Mouse (Mus musculus) thymus, postnatal 25 days (tissue): Measurements from ENCODE around the gene Chmp2b.
A peak's percentile ranks its signal among the peaks of the same experiment; 100 is the strongest.

Experiments
- DNase-seq: peaks from one replicate; pipeline ENCODE4 v3.0.0; 2022

Chmp2b gene

DNA sequence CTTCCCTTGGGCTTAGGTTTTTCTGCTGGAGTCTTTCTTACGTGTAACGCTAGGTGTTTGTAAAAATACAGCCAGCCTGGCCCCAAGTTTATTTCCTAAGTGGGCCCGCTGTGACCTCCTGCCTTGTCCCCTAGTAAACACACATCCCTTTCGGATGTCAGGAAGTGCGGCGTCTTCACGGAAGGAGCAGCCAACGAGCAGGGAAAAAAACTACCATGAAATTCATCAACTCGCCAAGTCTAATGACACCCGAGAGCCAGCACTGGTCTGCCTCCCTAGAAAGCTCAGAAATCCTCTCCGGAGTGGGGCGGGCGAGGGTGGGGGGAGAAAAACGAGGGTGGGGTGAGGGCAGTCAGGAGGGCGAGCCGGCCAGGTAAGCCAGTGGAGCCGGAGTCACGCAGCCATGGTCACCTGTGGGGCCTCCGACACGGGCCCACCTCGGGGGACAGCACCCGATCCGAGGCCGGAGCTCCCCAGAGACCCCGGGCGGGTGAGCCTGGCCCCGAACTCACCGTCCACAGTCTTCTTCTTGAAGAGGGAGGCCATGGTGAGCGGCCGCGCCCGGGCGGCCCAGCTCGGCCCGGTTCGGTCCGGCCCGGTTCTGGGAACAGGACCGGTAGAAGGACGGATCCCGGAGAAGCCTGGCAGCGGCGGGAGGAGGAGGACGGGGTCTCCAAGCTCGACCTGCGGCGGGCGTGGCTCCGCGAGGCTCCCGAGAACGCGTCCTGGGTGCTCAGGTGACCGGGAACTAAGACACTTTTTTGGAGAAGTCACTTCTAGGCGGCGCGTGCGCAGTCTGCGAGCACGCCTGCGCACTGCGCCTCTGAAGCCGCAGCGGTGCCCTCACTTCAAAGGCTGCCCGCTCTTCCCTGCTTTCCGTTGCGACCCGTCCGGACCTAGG lies at the start of gene Chmp2b:
Gene Chmp2b, minus strand, starts transcription at position 764 of the 901 bp plus-strand sequence.
- DNase-seq, result peak; percentile 84

GRCm38 (mm10) chr16:65611678-65612077 lies 49.2 kb upstream of the Chmp2b start:
- no peak for DNase-seq

GRCm38 (mm10) chr16:65600798-65601197 lies 38.3 kb upstream of the Chmp2b start:
- DNase-seq, result no peak

GRCm38 (mm10) chr16:65586111-65586865 lies 23.8 kb upstream of the Chmp2b start:
- no peak for DNase-seq

GRCm38 (mm10) chr16:65585699-65586098 lies 23.2 kb upstream of the Chmp2b start:
- no peak for DNase-seq

- no peak for DNase-seq
These were observed 14.9 kb upstream of the Chmp2b start for GRCm38 (mm10) chr16:65577298-65578029.

DNA sequence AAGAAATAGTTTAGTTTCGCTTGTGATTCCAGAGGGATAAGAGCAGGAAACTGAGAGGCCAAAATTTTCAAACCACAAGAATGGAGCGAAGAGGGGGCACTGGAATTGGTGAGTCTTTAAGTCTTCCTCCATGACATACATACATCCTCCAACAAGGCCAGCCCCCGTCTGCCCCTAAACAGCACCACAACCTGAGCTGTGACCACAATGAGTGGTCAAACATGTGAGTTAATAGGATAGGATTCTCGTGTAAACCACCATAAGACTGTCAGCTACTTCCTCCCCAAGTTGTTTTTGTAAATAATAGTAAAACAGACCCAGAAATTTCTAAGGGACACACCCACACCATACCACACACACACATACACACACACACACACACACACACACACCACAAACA lies 6.3 kb upstream of the Chmp2b start:
- no peak for DNase-seq

- DNase-seq, result no peak
These were observed 2.4 kb upstream of the Chmp2b start for GRCm38 (mm10) chr16:65564951-65565350.

- DNase-seq, result no peak
These were observed 1.8 kb upstream of the Chmp2b start for GRCm38 (mm10) chr16:65564306-65564705.

DNA sequence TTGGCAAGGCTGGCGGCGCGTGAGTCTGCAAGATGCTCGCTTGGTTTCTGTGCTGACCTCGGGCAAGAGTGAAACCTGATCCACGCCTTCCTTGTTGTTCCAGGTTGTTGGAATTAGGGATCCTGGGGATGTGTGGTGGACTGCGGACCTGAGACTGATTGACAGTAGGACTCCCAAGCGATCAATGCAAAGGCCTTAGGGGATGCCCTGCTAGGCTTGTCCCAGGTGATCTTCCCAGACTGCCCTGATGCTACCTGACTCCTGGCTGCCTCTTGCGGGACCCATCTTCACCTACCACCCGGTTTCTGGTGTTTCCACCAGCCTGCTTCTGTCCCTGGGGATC lies 309 bp upstream of the Chmp2b start:
- DNase-seq, result no peak

DNA sequence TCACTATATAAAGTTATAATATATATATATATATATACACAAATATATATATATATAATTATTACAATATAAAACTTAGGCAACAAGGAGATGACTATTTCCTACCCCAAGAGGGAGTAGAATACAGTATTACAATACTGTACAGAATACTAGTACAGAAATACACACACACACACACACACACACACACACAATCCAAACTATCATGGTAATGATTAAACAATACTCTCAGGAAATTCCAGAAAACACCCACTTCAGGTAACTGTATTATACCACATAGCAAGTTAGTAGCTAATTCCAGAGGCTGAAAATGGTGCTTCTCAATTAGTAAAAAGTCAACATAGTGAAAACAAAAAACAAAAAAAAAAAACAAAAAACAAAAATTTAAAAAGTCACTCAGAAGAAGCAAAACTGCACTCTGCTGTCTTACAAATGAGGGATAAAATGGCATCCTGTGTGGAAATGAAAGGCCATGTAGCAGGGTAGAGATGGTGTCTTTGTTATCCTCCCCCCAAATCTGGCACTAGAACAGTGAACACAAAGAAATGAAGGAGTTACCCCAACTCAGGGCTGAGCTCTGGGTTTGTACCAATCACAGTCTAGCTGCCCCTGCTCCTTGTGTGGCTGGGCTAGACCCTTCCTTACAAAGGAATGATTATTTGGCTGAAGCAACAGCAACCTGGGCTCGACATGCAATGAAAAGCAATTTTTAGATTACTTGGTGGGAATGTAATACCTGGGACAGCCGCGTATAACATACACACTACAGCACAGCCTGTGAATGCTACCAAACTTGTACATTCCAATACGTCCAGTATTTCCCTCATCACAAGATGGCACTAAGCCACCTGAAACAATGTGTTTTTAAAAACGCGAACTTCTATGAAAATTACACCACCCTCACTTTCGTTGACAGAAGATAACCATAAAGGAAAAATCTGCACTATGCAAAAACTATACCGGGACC lies 1.2 kb downstream of the Chmp2b start:
- no peak for DNase-seq

DNA sequence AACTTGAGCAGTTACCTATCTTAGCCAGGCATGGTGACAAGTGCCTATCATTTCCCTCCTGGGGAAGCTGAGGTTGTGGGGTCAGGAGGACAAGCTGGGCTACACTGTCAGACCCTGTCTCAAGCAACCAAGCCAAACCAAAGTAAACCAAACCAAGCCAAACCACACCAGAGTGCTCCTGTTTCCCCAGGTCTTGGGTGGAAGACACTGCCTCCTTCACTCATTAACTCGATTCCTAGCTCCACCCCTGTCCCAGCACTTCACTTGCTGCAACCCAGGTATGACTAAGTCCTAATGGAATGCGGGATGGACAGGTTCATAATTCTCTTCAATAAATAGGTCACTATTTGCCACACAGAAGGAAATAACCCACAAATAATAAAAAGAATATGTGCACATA lies 2.9 kb downstream of the Chmp2b start:
- DNase-seq, result no peak

- no peak for DNase-seq
These were observed 5.2 kb downstream of the Chmp2b start for GRCm38 (mm10) chr16:65557369-65557768.

- no peak for DNase-seq
These were observed 8.3 kb downstream of the Chmp2b start for GRCm38 (mm10) chr16:65554267-65554666.

- no peak for DNase-seq
These were observed 11.7 kb downstream of the Chmp2b start for GRCm38 (mm10) chr16:65550814-65551213.

GRCm38 (mm10) chr16:65548960-65549359 lies 13.6 kb downstream of the Chmp2b start:
- no peak for DNase-seq

- DNase-seq, result no peak
These were observed 18.7 kb downstream of the Chmp2b start for GRCm38 (mm10) chr16:65543676-65544293.

- peak; percentile 20 for DNase-seq
These were observed 29.1 kb downstream of the Chmp2b start for GRCm38 (mm10) chr16:65533315-65533999.

GRCm38 (mm10) chr16:65531663-65532062 lies 30.9 kb downstream of the Chmp2b start:
- DNase-seq, result no peak

DNA sequence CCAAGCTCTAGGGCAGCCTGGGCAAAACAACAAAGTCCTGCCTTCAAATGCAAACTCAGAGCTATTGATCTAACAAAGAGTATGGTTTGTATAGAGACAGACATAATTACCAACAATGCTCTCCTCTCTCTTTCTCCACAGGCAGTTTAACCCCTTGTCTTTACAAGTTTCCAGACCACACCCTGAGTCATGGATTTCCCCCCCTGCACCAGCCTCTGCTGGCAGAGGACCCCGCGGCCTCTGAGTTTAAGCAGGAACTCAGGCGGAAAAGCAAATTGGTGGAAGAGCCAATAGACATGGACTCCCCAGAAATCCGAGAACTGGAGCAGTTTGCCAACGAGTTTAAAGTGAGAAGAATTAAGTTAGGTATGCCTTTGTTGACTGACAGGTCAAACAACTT lies 32.9 kb downstream of the Chmp2b start:
- DNase-seq, result no peak

- no peak for DNase-seq
These were observed 35.8 kb downstream of the Chmp2b start for GRCm38 (mm10) chr16:65526695-65527094.
